Mouse (Mus musculus) testis, adult 2 months (tissue): ENCODE results near the gene Igsf21.

Experiments used
- CTCF ChIP-seq: fragments of 200-500 bp; IDR thresholded peaks from 2 replicates; pipeline ENCODE4 v1.5.1; 2012; ENCODE audit warnings: low read depth, mild to moderate bottlenecking, inconsistent platforms, low read length, moderate library complexity; ENCODE audit not compliant: control insufficient read depth, insufficient read depth, insufficient replicate concordance
- POLR2A ChIP-seq: fragments of 200-500 bp; IDR thresholded peaks from 2 replicates; pipeline ENCODE4 v1.6.1; 2012; ENCODE audit warnings: low read depth, mild to moderate bottlenecking, inconsistent platforms, low read length, moderate library complexity; ENCODE audit not compliant: control insufficient read depth

DNA sequence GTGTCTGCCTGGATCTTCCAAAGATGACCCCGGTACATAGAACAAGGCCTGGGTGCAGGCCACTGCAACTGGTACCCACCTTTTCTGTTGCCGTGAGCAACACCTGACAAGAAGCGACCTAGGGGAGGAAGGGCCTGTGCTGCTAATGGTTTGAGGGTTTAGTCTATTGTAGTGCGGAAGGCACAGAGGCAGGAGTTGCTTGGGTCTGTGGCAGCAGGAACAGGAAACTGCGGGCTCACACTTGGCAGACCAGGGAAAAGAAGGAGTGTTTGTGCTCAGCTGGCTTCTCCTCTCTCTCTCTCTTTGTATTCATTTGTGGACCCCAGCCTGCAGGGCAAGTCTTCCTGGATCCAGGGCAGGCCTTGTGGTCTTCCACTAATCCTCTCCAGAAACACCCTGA lies 124.0 kb downstream of the Igsf21 start:
- TF ChIP-seq CTCF (no peak), POLR2A (no peak)
